Mouse (Mus musculus) gastrocnemius, postnatal 36 days (tissue): ENCODE results near the gene Wdr78. TPM values are rescaled to one million over a fixed set of nuclear protein-coding genes. Genes with fewer than 3 reads are reported as not detected.

Experiments used
- DNase-seq, 2 experiments: peaks; one replicate each; pipeline ENCODE4 v3.0.0; 2022
- intact Hi-C: fragments of 180-260 bp; cut with DNase I; formaldehyde crosslinking; loops from one replicate; pipeline ENCODE4 v1.15.1; 2025
- total RNA-seq, 2 experiments: library from RNA; stranded (reverse); gene quantifications; 2 replicates each; pipeline ENCODE4 v1.2.3; 2021

Gene Wdr78
- total RNA-seq, 2 experiments from 2014 or later: 0.44 to 0.87 TPM

GRCm38 (mm10) chr4:102989391-102989790 is 125.0 kb downstream of the Wdr78 start:
- no peak for DNase-seq
- intact Hi-C loops: loop anchor here (10.0 kb wide), 1 partner anchor 355 kb away; no protein-coding TSS in a partner anchor

- intact Hi-C loops: loop anchor here (10.0 kb wide), 1 partner anchor 356 kb away; no protein-coding TSS in a partner anchor
Measured at GRCm38 (mm10) chr4:102988526-102988925, 125.8 kb downstream of the Wdr78 start.

More at GRCm38 (mm10) chr4:102988526-102988925, 125.8 kb downstream of the Wdr78 start:
- DNase-seq: no peak

Other genes starting within 250 kb of the Wdr78 start
- under 1 TPM in 1 of 2 experiments, not detected in 1; 0.36 TPM for gene Tctex1d1, start 135.9 kb downstream of the Wdr78 start, total RNA-seq
- not detected for gene Insl5, start 87.7 kb downstream of the Wdr78 start, total RNA-seq
- 10 to 100 TPM; 15.6 to 20.1 TPM for gene Mier1, start 165 bp downstream of the Wdr78 start, total RNA-seq
- gene Slc35d1, start 100.6 kb upstream of the Wdr78 start, total RNA-seq: 1 to 10 TPM; 4.4 to 4.7 TPM
- not detected for gene 4921539E11Rik, start 176.3 kb upstream of the Wdr78 start, total RNA-seq
- 10 to 100 TPM; 24.1 to 24.2 TPM for gene Oma1, start 199.3 kb upstream of the Wdr78 start, total RNA-seq